Mouse (Mus musculus) sigmoid colon, adult 10 weeks (tissue): Measurements from ENCODE around the gene Akr1b10. TPM values are rescaled to one million over a fixed set of nuclear protein-coding genes. Genes with fewer than 3 reads are reported as not detected.

Experiments
- polyA plus RNA-seq: library from polyadenylated mRNA; stranded (reverse); fragments of 350-450 nt; fragmentation: Illumina TruSeq; extraction: RNeasy Lipid Tissue Mini Kit (QIAGEN cat#74804); gene quantifications from one replicate; pipeline ENCODE4 v1.2.3, GENCODE M21; 2014; ENCODE audit warnings: low read depth, low replicate concordance

Akr1b10 gene
- polyA plus RNA-seq, result 21.3 TPM

DNA sequence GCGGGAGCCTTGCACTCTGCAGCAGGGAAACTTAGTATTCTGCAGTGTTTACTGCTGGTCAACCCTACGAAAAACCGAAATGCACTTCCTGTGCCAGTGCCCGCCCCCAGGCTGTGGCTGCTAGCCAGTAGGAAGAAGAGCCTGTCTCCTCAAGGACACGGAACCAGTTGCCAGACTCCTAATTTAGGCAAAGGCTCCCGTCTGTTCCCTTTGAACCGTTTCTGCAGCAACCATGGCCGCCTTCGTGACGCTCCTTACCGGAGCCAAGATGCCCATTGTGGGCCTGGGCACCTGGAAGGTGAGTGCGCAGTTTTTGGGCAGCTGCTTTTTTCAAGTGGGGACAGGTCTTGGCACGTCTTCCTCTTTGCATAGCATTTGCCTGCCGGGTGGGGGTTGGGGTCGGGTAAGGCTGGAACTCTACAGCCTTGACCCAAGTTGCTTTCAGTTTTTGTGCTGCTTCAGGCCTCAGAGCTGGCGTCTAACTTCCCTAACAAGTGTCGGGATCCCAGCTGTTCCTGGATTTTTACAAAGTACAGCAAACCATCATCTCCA, at the start of gene Akr1b10:
TSS of gene Akr1b10 (plus strand) at position 109 of the 552 bp plus-strand sequence.

DNA sequence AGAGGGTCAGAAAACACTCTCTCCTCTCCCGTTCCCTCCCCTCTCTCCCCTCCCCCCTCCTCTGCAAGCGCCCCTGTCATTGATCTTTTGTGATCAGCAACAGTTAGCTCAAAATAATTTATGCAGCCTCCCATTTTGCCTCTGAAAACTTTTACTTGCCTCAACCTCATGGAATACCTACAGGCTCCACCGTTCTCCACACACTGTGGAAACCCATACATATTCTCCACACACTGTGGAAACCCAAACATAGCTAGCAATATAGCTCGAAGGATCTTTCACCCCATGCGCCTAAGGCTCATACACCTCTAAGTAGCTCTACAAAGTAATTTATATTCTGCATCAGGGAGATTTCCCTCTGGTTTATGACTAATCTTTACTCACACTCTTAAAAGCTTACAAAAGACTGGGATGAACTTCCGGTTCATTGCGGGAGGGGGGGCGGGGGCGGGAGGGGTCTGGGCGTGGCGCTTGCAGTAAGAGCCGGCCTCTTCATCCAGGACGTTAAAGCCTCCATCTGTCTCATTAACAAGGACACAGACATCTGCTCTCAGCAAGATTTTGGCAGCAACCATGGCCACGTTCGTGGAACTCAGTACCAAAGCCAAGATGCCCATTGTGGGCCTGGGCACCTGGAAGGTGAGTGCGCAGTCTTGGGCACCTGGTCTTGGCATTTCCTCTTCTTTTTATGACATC, 30.2 kb upstream of the Akr1b10 start, which contains the start of gene Akr1b8:
TSS of gene Akr1b8 (plus strand) at position 462 of the 696 bp plus-strand sequence.

DNA sequence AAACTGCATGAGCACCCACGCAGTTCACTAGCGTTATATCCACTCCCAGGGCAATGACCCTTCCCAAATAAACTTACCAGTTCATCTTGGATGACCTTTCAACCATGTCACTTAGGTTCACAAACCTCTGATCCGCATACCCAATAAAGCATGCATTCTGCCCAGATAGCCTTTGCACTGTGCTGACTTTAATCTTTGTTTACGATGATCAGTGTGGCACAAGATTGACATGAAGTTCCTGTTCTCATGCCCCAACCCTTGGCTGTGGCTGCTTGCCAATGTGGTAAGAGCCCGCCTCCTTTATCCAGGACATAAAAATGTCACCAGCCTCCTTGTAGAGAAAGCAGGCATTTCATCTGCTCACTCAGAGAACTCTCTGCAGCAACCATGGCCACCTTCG, 28.0 kb downstream of the Akr1b10 start, which contains the start of gene Akr1b7:
TSS of gene Akr1b7 (plus strand) at position 312 of the 400 bp plus-strand sequence.

Other genes starting within 250 kb of the Akr1b10 start
- 15.8 TPM for gene Slc35b4, start 207.1 kb upstream of the Akr1b10 start, polyA plus RNA-seq
- 85.0 TPM for gene Akr1b3, start 66.7 kb upstream of the Akr1b10 start, polyA plus RNA-seq
- 14.8 TPM for gene Akr1b8, start 30.1 kb upstream of the Akr1b10 start, polyA plus RNA-seq
- gene Akr1b7, start 28.1 kb downstream of the Akr1b10 start, polyA plus RNA-seq, result 5.4 TPM
- gene Bpgm, start 92.0 kb downstream of the Akr1b10 start, polyA plus RNA-seq, result 31.5 TPM
- 658 TPM for gene Cald1, start 214.3 kb downstream of the Akr1b10 start, polyA plus RNA-seq